ENCODE assay signal across 20 mouse cellular contexts in genomic region chr16:56681010-56681645, GRCm38 (mm10). TPM values are rescaled to one million over a fixed set of nuclear protein-coding genes. Genes with fewer than 3 reads are reported as not detected.
DNase-seq lines count a peak whose midpoint lies in the region; ATAC-seq lines count a peak whose summit lies in the region.
"Had no signal": no experiment of that assay in that cellular context is flagged by ENCODE, and none has a peak within 500 bp of the region (broad histone marks: within the 10 kb centered on the region; RNA-seq: fewer than 3 reads in every experiment).

No protein-coding gene starts in this region.

- 0 out of 2 replicates have a peak, but pooled peaks have one; percentile 9 for ATAC-seq in kidney, embryonic 15.5 days (replicated peaks; ENCODE audit: low FRiP score)
- ATAC-seq in midbrain, embryonic 11.5 days (ENCODE audit: low FRiP score): peak; percentile 57
- ATAC-seq in midbrain, embryonic 16.5 days: no peak
- ATAC-seq: forebrain, embryonic 13.5 days had no signal

- WGBS in kidney, embryonic 15.5 days: 81% methylated on average over 8 of the region's 8 CpGs
- 65% methylated on average over 8 of the region's 8 CpGs for WGBS in midbrain, embryonic 11.5 days
- 67% methylated on average over 8 of the region's 8 CpGs for WGBS in midbrain, embryonic 16.5 days

- no peak overlapping the region for H3K4me2 ChIP-seq in kidney, embryonic 15.5 days
- H3K4me2 ChIP-seq in midbrain, embryonic 11.5 days: no peak overlapping the region
- no peak overlapping the region for H3K4me2 ChIP-seq in midbrain, embryonic 16.5 days (ENCODE audit: low read length)
- H3K4me2 ChIP-seq: embryonic facial prominence, embryonic 12.5 days; forebrain, embryonic 13.5 days; liver, embryonic 15.5 days had no signal

- peak; percentile 7 for DNase-seq in embryo, embryonic 10.5 days (ENCODE audit: low spot score)
- no peak for DNase-seq in embryo, embryonic 9.5 days (ENCODE audit: extremely low spot score)
- DNase-seq in kidney, postnatal 14 days: no peak
- no peak for DNase-seq in midbrain, embryonic 11.5 days (ENCODE audit: low spot score, missing footprints)
- DNase-seq in retina, embryonic 14.5 days (ENCODE audit: low spot score): peak; percentile 44
- DNase-seq in thymus, postnatal 14 days: no peak
- DNase-seq: adrenal gland, postnatal 14 days; cerebellum, adult 8-10 months; kidney, adult 2 months; kidney, postnatal 10 days; liver had no signal

- no peak overlapping the region for H3K27ac ChIP-seq in kidney, embryonic 15.5 days
- no peak overlapping the region for H3K27ac ChIP-seq in midbrain, embryonic 11.5 days (ENCODE audit: low read depth, low read length)
- H3K27ac ChIP-seq in midbrain, embryonic 16.5 days (ENCODE audit: low read length): no peak overlapping the region
- H3K27ac ChIP-seq: embryonic facial prominence, embryonic 12.5 days; forebrain, embryonic 13.5 days; heart, embryonic 10.5 days; limb, embryonic 10.5 days; liver, embryonic 15.5 days; macrophage had no signal

- no peaks in the 10 kb centered on the region for H3K27me3 ChIP-seq in kidney, embryonic 15.5 days
- no peaks in the 10 kb centered on the region for H3K27me3 ChIP-seq in midbrain, embryonic 11.5 days (ENCODE audit: control insufficient read depth, insufficient read depth, low read length)
- H3K27me3 ChIP-seq in midbrain, embryonic 16.5 days (ENCODE audit: control insufficient read depth, insufficient read depth, low read depth, low read length): no peaks in the 10 kb centered on the region
- H3K27me3 ChIP-seq: embryonic facial prominence, embryonic 12.5 days; forebrain, embryonic 13.5 days; liver, embryonic 15.5 days had no signal

- peaks cover 20% of the 10 kb centered on the region for H3K36me3 ChIP-seq in kidney, embryonic 15.5 days
- no peaks in the 10 kb centered on the region for H3K36me3 ChIP-seq in midbrain, embryonic 11.5 days (ENCODE audit: control insufficient read depth, insufficient read depth, low read length)
- H3K36me3 ChIP-seq in midbrain, embryonic 16.5 days (ENCODE audit: control insufficient read depth, insufficient read depth, low read length): 0 out of 2 replicates have a peak, but pooled peaks cover 9% of the 10 kb centered on the region

- no peaks in the 10 kb centered on the region for H3K4me1 ChIP-seq in kidney, embryonic 15.5 days
- H3K4me1 ChIP-seq in midbrain, embryonic 11.5 days (ENCODE audit: control insufficient read depth, insufficient read depth, low read length): no peaks in the 10 kb centered on the region; the same call in 1 of the 2 replicates
- H3K4me1 ChIP-seq in midbrain, embryonic 16.5 days (ENCODE audit: control insufficient read depth, insufficient read depth, low read length): no peaks in the 10 kb centered on the region
- H3K4me1 ChIP-seq: embryonic facial prominence, embryonic 12.5 days; forebrain, embryonic 13.5 days; heart, embryonic 10.5 days; limb, embryonic 10.5 days; liver, embryonic 15.5 days had no signal

- H3K9ac ChIP-seq in kidney, embryonic 15.5 days: no peak overlapping the region
- no peak overlapping the region for H3K9ac ChIP-seq in midbrain, embryonic 11.5 days (ENCODE audit: low read length)
- H3K9ac ChIP-seq in midbrain, embryonic 16.5 days (ENCODE audit: low read depth, low read length): no peak overlapping the region
- H3K9ac ChIP-seq: embryonic facial prominence, embryonic 12.5 days; forebrain, embryonic 13.5 days; liver, embryonic 15.5 days had no signal

- H3K4me3 ChIP-seq in kidney, embryonic 15.5 days (replicated peaks): no peak overlapping the region
- H3K4me3 ChIP-seq in midbrain, embryonic 11.5 days (ENCODE audit: low read depth, low read length): no peak overlapping the region
- H3K4me3 ChIP-seq in midbrain, embryonic 16.5 days (ENCODE audit: low read depth, low read length): no peak overlapping the region
- H3K4me3 ChIP-seq: embryonic facial prominence, embryonic 12.5 days; erythroblast, embryonic 14.5 days; forebrain, embryonic 13.5 days; heart, embryonic 10.5 days; limb, embryonic 10.5 days; liver, embryonic 15.5 days had no signal

- H3K9me3 ChIP-seq in kidney, embryonic 15.5 days (replicated peaks): no peaks in the 10 kb centered on the region
- no peaks in the 10 kb centered on the region for H3K9me3 ChIP-seq in midbrain, embryonic 11.5 days (ENCODE audit: control insufficient read depth, low read length)
- H3K9me3 ChIP-seq in midbrain, embryonic 16.5 days (replicated peaks; ENCODE audit: control insufficient read depth, low read length, poor library complexity, severe bottlenecking): no peaks in the 10 kb centered on the region
- H3K9me3 ChIP-seq: embryonic facial prominence, embryonic 12.5 days; forebrain, embryonic 13.5 days; heart, embryonic 10.5 days; limb, embryonic 10.5 days; liver, embryonic 15.5 days had no signal

RNA-seq across cellular contexts. Expression of gene Tfg, which starts 36.1 kb away (rescaled TPM):
- 147 and 148 TPM in 2 replicates for polyA plus RNA-seq in kidney, embryonic 15.5 days (2015; fragmentation: Nextera tagmentation; extraction: Ambion mirVana)
- 248 and 257 TPM in 2 replicates for polyA plus RNA-seq in midbrain, embryonic 11.5 days (2014; fragmentation: Nextera tagmentation; extraction: Ambion mirVana)
- 163 and 170 TPM in 2 replicates for polyA plus RNA-seq in midbrain, embryonic 16.5 days (2015; fragmentation: Nextera tagmentation; extraction: Ambion mirVana)

Comparison
In these comparisons a context has a peak if more than half of its experiments do, and no peak if none do; other contexts are left out.
1. DNase-seq: peak in embryo, embryonic 10.5 days (single experiment) and retina, embryonic 14.5 days (single experiment); none in embryo, embryonic 9.5 days (single experiment), kidney, postnatal 14 days (single experiment), midbrain, embryonic 11.5 days (single experiment) and thymus, postnatal 14 days (single experiment).